Mouse (Mus musculus): ENCODE results near the gene Lpgat1. TPM values are rescaled to one million over a fixed set of nuclear protein-coding genes. Genes with fewer than 3 reads are reported as not detected.

The Lpgat1 gene
- polyA plus RNA-seq, 1 experiment from 2014 or later = 65.6 TPM

GRCm38 (mm10) chr1:191733822-191734221 is 16.2 kb downstream of the Lpgat1 start:
- Histone ChIP-seq H3K27me3 (ENCODE audit: control insufficient read depth, insufficient read depth, low read length) (no peaks in the 10 kb centered on the region), H3K36me3 (ENCODE audit: control insufficient read depth, insufficient read depth, low read length) (peaks cover 22% of the 10 kb centered on the region), H3K9ac (ENCODE audit: low read length) (no peak overlapping the region), H3K4me2 (ENCODE audit: low read length) (no peak overlapping the region), H3K4me1 (ENCODE audit: control insufficient read depth in 2 of 2, insufficient read depth in 2 of 2, low read length in 2 of 2) (0 out of 4 replicates have a peak, but pooled peaks cover 0 to 6% of the 10 kb centered on the region in 2 experiments), H3K9me3 (ENCODE audit: control insufficient read depth, low read length) (no peaks in the 10 kb centered on the region), H3K27ac (replicated peaks in 1 of 2; ENCODE audit: control insufficient read depth in 1 of 2, insufficient read depth in 1 of 2, low read depth in 2 of 2, low read length in 2 of 2) (no peak overlapping the region), H3K4me3 (ENCODE audit: control insufficient read depth in 1 of 2, insufficient read depth in 1 of 2, low read depth in 1 of 2, low read length in 2 of 2) (no peak overlapping the region)
- ATAC-seq (ENCODE audit: insufficient number of reproducible peaks, insufficient read depth, low FRiP score, low read depth) = no peak
- 89% methylated on average over 4 of the region's 4 CpGs for WGBS

GRCm38 (mm10) chr1:191736425-191736824 is 18.8 kb downstream of the Lpgat1 start:
- Histone ChIP-seq H3K9me3 (ENCODE audit: control insufficient read depth, low read length) (no peaks in the 10 kb centered on the region), H3K9ac (ENCODE audit: low read length) (no peak overlapping the region), H3K36me3 (ENCODE audit: control insufficient read depth, insufficient read depth, low read length) (peaks cover 15% of the 10 kb centered on the region), H3K4me1 (ENCODE audit: control insufficient read depth in 2 of 2, insufficient read depth in 2 of 2, low read length in 2 of 2) (0 out of 4 replicates have a peak, but pooled peaks cover 0 to 6% of the 10 kb centered on the region in 2 experiments), H3K4me2 (ENCODE audit: low read length) (no peak overlapping the region), H3K4me3 (ENCODE audit: control insufficient read depth in 1 of 2, insufficient read depth in 1 of 2, low read depth in 1 of 2, low read length in 2 of 2) (no peak overlapping the region), H3K27ac (replicated peaks in 1 of 2; ENCODE audit: control insufficient read depth in 1 of 2, insufficient read depth in 1 of 2, low read depth in 2 of 2, low read length in 2 of 2) (no peak overlapping the region), H3K27me3 (ENCODE audit: control insufficient read depth, insufficient read depth, low read length) (no peaks in the 10 kb centered on the region)
- ATAC-seq (ENCODE audit: insufficient number of reproducible peaks, insufficient read depth, low FRiP score, low read depth) = no peak

GRCm38 (mm10) chr1:191737871-191738270 is 20.2 kb downstream of the Lpgat1 start:
- H3K4me3 ChIP-seq (ENCODE audit: control insufficient read depth in 1 of 2, insufficient read depth in 1 of 2, low read depth in 1 of 2, low read length in 2 of 2) = no peak overlapping the region
- peaks cover 15% of the 10 kb centered on the region for H3K36me3 ChIP-seq (ENCODE audit: control insufficient read depth, insufficient read depth, low read length)
- 83% methylated on average over 6 of the region's 6 CpGs for WGBS
- H3K9me3 ChIP-seq (ENCODE audit: control insufficient read depth, low read length) = no peaks in the 10 kb centered on the region
- 0 out of 4 replicates have a peak, but pooled peaks cover 0 to 6% of the 10 kb centered on the region in 2 experiments for H3K4me1 ChIP-seq (ENCODE audit: control insufficient read depth in 2 of 2, insufficient read depth in 2 of 2, low read length in 2 of 2)
- ATAC-seq (ENCODE audit: insufficient number of reproducible peaks, insufficient read depth, low FRiP score, low read depth) = no peak
- no peak overlapping the region for H3K27ac ChIP-seq (replicated peaks in 1 of 2; ENCODE audit: control insufficient read depth in 1 of 2, insufficient read depth in 1 of 2, low read depth in 2 of 2, low read length in 2 of 2)
- no peaks in the 10 kb centered on the region for H3K27me3 ChIP-seq (ENCODE audit: control insufficient read depth, insufficient read depth, low read length)
- no peak overlapping the region for H3K4me2 ChIP-seq (ENCODE audit: low read length)
- H3K9ac ChIP-seq (ENCODE audit: low read length) = no peak overlapping the region

- 0 out of 4 replicates have a peak, but pooled peaks cover 0 to 6% of the 10 kb centered on the region in 2 experiments for H3K4me1 ChIP-seq (ENCODE audit: control insufficient read depth in 2 of 2, insufficient read depth in 2 of 2, low read length in 2 of 2)
- 66% methylated on average over 2 of the region's 2 CpGs for whole genome bisulfite sequencing
Observed at GRCm38 (mm10) chr1:191738726-191739125, 21.1 kb downstream of the Lpgat1 start.

GRCm38 (mm10) chr1:191740587-191741361 is 23.1 kb downstream of the Lpgat1 start:
- no peak overlapping the region for H3K27ac ChIP-seq (replicated peaks in 1 of 2; ENCODE audit: control insufficient read depth in 1 of 2, insufficient read depth in 1 of 2, low read depth in 2 of 2, low read length in 2 of 2)
- H3K4me1 ChIP-seq (ENCODE audit: control insufficient read depth in 2 of 2, insufficient read depth in 2 of 2, low read length in 2 of 2) = 0 out of 4 replicates have a peak, but pooled peaks cover 0 to 6% of the 10 kb centered on the region in 2 experiments
- H3K4me3 ChIP-seq (ENCODE audit: control insufficient read depth in 1 of 2, insufficient read depth in 1 of 2, low read depth in 1 of 2, low read length in 2 of 2) = no peak overlapping the region
- H3K9me3 ChIP-seq (ENCODE audit: control insufficient read depth, low read length) = no peaks in the 10 kb centered on the region
- WGBS = 86% methylated on average over 6 of the region's 6 CpGs
- ATAC-seq (ENCODE audit: insufficient number of reproducible peaks, insufficient read depth, low FRiP score, low read depth) = no peak
- H3K36me3 ChIP-seq (ENCODE audit: control insufficient read depth, insufficient read depth, low read length) = no peaks in the 10 kb centered on the region
- H3K4me2 ChIP-seq (ENCODE audit: low read length) = no peak overlapping the region
- H3K27me3 ChIP-seq (ENCODE audit: control insufficient read depth, insufficient read depth, low read length) = no peaks in the 10 kb centered on the region
- H3K9ac ChIP-seq (ENCODE audit: low read length) = no peak overlapping the region

More at GRCm38 (mm10) chr1:191738726-191739125, 21.1 kb downstream of the Lpgat1 start:
- no peak overlapping the region for H3K9ac ChIP-seq (ENCODE audit: low read length)
- no peak overlapping the region for H3K4me3 ChIP-seq (ENCODE audit: control insufficient read depth in 1 of 2, insufficient read depth in 1 of 2, low read depth in 1 of 2, low read length in 2 of 2)
- peaks cover 6% of the 10 kb centered on the region for H3K36me3 ChIP-seq (ENCODE audit: control insufficient read depth, insufficient read depth, low read length)
- no peak overlapping the region for H3K27ac ChIP-seq (replicated peaks in 1 of 2; ENCODE audit: control insufficient read depth in 1 of 2, insufficient read depth in 1 of 2, low read depth in 2 of 2, low read length in 2 of 2)
- no peaks in the 10 kb centered on the region for H3K9me3 ChIP-seq (ENCODE audit: control insufficient read depth, low read length)
- H3K4me2 ChIP-seq (ENCODE audit: low read length) = no peak overlapping the region
- no peaks in the 10 kb centered on the region for H3K27me3 ChIP-seq (ENCODE audit: control insufficient read depth, insufficient read depth, low read length)
- ATAC-seq (ENCODE audit: insufficient number of reproducible peaks, insufficient read depth, low FRiP score, low read depth) = no peak

GRCm38 (mm10) chr1:191741635-191742034 is 24.0 kb downstream of the Lpgat1 start:
- no peak for ATAC-seq (ENCODE audit: insufficient number of reproducible peaks, insufficient read depth, low FRiP score, low read depth)
- WGBS = 86% methylated on average over 4 of the region's 4 CpGs
- H3K4me3 ChIP-seq (ENCODE audit: control insufficient read depth in 1 of 2, insufficient read depth in 1 of 2, low read depth in 1 of 2, low read length in 2 of 2) = no peak overlapping the region

GRCm38 (mm10) chr1:191748431-191748830 is 30.8 kb downstream of the Lpgat1 start:
- Histone ChIP-seq H3K27ac (replicated peaks in 1 of 2; ENCODE audit: control insufficient read depth in 1 of 2, insufficient read depth in 1 of 2, low read depth in 2 of 2, low read length in 2 of 2) (no peak overlapping the region), H3K27me3 (ENCODE audit: control insufficient read depth, insufficient read depth, low read length) (no peaks in the 10 kb centered on the region), H3K36me3 (ENCODE audit: control insufficient read depth, insufficient read depth, low read length) (peaks cover 10% of the 10 kb centered on the region), H3K4me3 (ENCODE audit: control insufficient read depth in 1 of 2, insufficient read depth in 1 of 2, low read depth in 1 of 2, low read length in 2 of 2) (no peak overlapping the region), H3K9ac (ENCODE audit: low read length) (no peak overlapping the region), H3K9me3 (ENCODE audit: control insufficient read depth, low read length) (no peaks in the 10 kb centered on the region), H3K4me2 (ENCODE audit: low read length) (no peak overlapping the region), H3K4me1 (ENCODE audit: control insufficient read depth in 2 of 2, insufficient read depth in 2 of 2, low read length in 2 of 2) (peaks cover 0 to 4% of the 10 kb centered on the region in 2 experiments; a peak in 2 of 4 replicates)
- 80% methylated on average over 1 of the region's 1 CpGs for WGBS
- no peak for ATAC-seq (ENCODE audit: insufficient number of reproducible peaks, insufficient read depth, low FRiP score, low read depth)

More at GRCm38 (mm10) chr1:191741635-191742034, 24.0 kb downstream of the Lpgat1 start:
- Histone ChIP-seq H3K36me3 (ENCODE audit: control insufficient read depth, insufficient read depth, low read length) (no peaks in the 10 kb centered on the region), H3K4me1 (ENCODE audit: control insufficient read depth in 2 of 2, insufficient read depth in 2 of 2, low read length in 2 of 2) (0 out of 4 replicates have a peak, but pooled peaks cover 0 to 6% of the 10 kb centered on the region in 2 experiments), H3K27me3 (ENCODE audit: control insufficient read depth, insufficient read depth, low read length) (no peaks in the 10 kb centered on the region), H3K4me2 (ENCODE audit: low read length) (no peak overlapping the region), H3K9me3 (ENCODE audit: control insufficient read depth, low read length) (no peaks in the 10 kb centered on the region), H3K9ac (ENCODE audit: low read length) (no peak overlapping the region), H3K27ac (replicated peaks in 1 of 2; ENCODE audit: control insufficient read depth in 1 of 2, insufficient read depth in 1 of 2, low read depth in 2 of 2, low read length in 2 of 2) (no peak overlapping the region)

Data from heart, embryonic 14.5 days (tissue).